Mouse (Mus musculus): Measurements from ENCODE around the gene Cnp.

GRCm38 (mm10) chr11:100594608-100595007 is 19.9 kb downstream of the Cnp start:
- TF ChIP-seq CTCF (IDR thresholded peaks at IDR 0.05; ENCODE audit: control insufficient read depth, insufficient read depth, insufficient read length): no peak
- no peak for TF ChIP-seq CEBPB (IDR thresholded peaks at IDR 0.05; ENCODE audit: low read depth)
- TF ChIP-seq MYOD1 (IDR thresholded peaks at IDR 0.05; ENCODE audit: control insufficient read depth, insufficient read length, low read depth): no peak
- TF ChIP-seq MAX (IDR thresholded peaks at IDR 0.05): no peak
- no peak for TF ChIP-seq USF1 (IDR thresholded peaks at IDR 0.05; ENCODE audit: low read depth)
- no peak for TF ChIP-seq MYOG (IDR thresholded peaks at IDR 0.05; ENCODE audit: control insufficient read depth, extremely low read depth, insufficient read length)
